In genomic region chr17:59024502-59024901, GRCm38 (mm10) we compare ENCODE assay signal across 30 mouse cellular contexts. TPM values are rescaled to one million over a fixed set of nuclear protein-coding genes. Genes with fewer than 3 reads are reported as not detected.
DNase-seq lines count a peak whose midpoint lies in the region; ATAC-seq and TF ChIP-seq lines count a peak whose summit lies in the region.
"Had no signal": no experiment of that assay in that cellular context is flagged by ENCODE, and none has a peak within 500 bp of the region (broad histone marks: within the 10 kb centered on the region; RNA-seq: fewer than 3 reads in every experiment).

No protein-coding gene starts in this region.

- H3K4me3 ChIP-seq in forebrain, embryonic 12.5 days (replicated peaks) = no peak overlapping the region
- H3K4me3 ChIP-seq in forebrain, postnatal 0 days (ENCODE audit: low read depth, low read length) = no peak overlapping the region
- H3K4me3 ChIP-seq in midbrain, embryonic 14.5 days (replicated peaks; ENCODE audit: low read depth, low read length) = no peak overlapping the region
- no peak overlapping the region for H3K4me3 ChIP-seq in midbrain, embryonic 16.5 days (ENCODE audit: low read depth, low read length)
- no peak overlapping the region for H3K4me3 ChIP-seq in intestine, embryonic 15.5 days (replicated peaks)
- H3K4me3 ChIP-seq: embryonic facial prominence, embryonic 12.5 days; heart, embryonic 10.5 days; limb, embryonic 13.5 days; liver, embryonic 12.5 days had no signal

- ATAC-seq in forebrain, embryonic 12.5 days (ENCODE audit: low FRiP score) = peak; percentile 34; the same call in 1 of the 2 replicates
- no peak for ATAC-seq in forebrain, postnatal 0 days
- ATAC-seq in midbrain, embryonic 14.5 days (ENCODE audit: low FRiP score, low TSS enrichment) = no peak
- no peak for ATAC-seq in midbrain, embryonic 16.5 days
- no peak for ATAC-seq in intestine, embryonic 15.5 days
- ATAC-seq: inflammation-experienced regulatory T-cells, adult 6 months; liver, embryonic 12.5 days had no signal

- no peak overlapping the region for H3K4me2 ChIP-seq in forebrain, embryonic 12.5 days
- H3K4me2 ChIP-seq in forebrain, postnatal 0 days (ENCODE audit: low read depth) = no peak overlapping the region
- H3K4me2 ChIP-seq in midbrain, embryonic 14.5 days (ENCODE audit: low read length) = no peak overlapping the region
- no peak overlapping the region for H3K4me2 ChIP-seq in midbrain, embryonic 16.5 days (ENCODE audit: low read length)
- H3K4me2 ChIP-seq in intestine, embryonic 15.5 days (replicated peaks) = no peak overlapping the region
- H3K4me2 ChIP-seq: embryonic facial prominence, embryonic 12.5 days; hindbrain, embryonic 14.5 days; limb, embryonic 13.5 days; liver, embryonic 12.5 days; midbrain, embryonic 11.5 days had no signal

- peak; percentile 23 for DNase-seq in adrenal gland, adult 2 months
- no peak for DNase-seq in adrenal gland, adult 18-20 months (ENCODE audit: low spot score in 2 of 2)
- DNase-seq in forebrain, postnatal 0 days = no peak
- DNase-seq in midbrain, embryonic 14.5 days = peak; percentile 48
- no peak for DNase-seq in testis, postnatal 14 days (ENCODE audit: low spot score)
- DNase-seq: cerebellum, adult 18-20 months; cerebellum, postnatal 25 days; gastrocnemius, postnatal 10 days; heart, postnatal 4 days; layer of hippocampus, adult 9-11 months; lung, adult 18-20 months; lung, postnatal 10 days; right cerebral cortex, postnatal 14 days had no signal

- no peak overlapping the region for H3K9ac ChIP-seq in forebrain, embryonic 12.5 days
- no peak overlapping the region for H3K9ac ChIP-seq in forebrain, postnatal 0 days
- no peak overlapping the region for H3K9ac ChIP-seq in midbrain, embryonic 14.5 days (replicated peaks; ENCODE audit: low read length)
- H3K9ac ChIP-seq in midbrain, embryonic 16.5 days (ENCODE audit: low read depth, low read length) = no peak overlapping the region
- H3K9ac ChIP-seq in intestine, embryonic 15.5 days = no peak overlapping the region
- H3K9ac ChIP-seq: embryonic facial prominence, embryonic 12.5 days; hindbrain, embryonic 14.5 days; limb, embryonic 13.5 days; liver, embryonic 12.5 days had no signal

- no peak overlapping the region for H3K27ac ChIP-seq in forebrain, embryonic 12.5 days
- H3K27ac ChIP-seq in forebrain, postnatal 0 days (ENCODE audit: low read depth, low read length) = no peak overlapping the region
- H3K27ac ChIP-seq in midbrain, embryonic 14.5 days (replicated peaks; ENCODE audit: low read depth, low read length) = no peak overlapping the region
- H3K27ac ChIP-seq in midbrain, embryonic 16.5 days (ENCODE audit: low read length) = no peak overlapping the region
- no peak overlapping the region for H3K27ac ChIP-seq in intestine, embryonic 15.5 days
- H3K27ac ChIP-seq: embryonic facial prominence, embryonic 12.5 days; heart, embryonic 10.5 days; hindbrain, embryonic 14.5 days; limb, embryonic 13.5 days; liver, embryonic 12.5 days had no signal

- no peaks in the 10 kb centered on the region for H3K36me3 ChIP-seq in forebrain, embryonic 12.5 days (replicated peaks)
- no peaks in the 10 kb centered on the region for H3K36me3 ChIP-seq in forebrain, postnatal 0 days (ENCODE audit: insufficient read depth)
- no peaks in the 10 kb centered on the region for H3K36me3 ChIP-seq in midbrain, embryonic 14.5 days (ENCODE audit: control insufficient read depth, insufficient read depth, low read length)
- no peaks in the 10 kb centered on the region for H3K36me3 ChIP-seq in midbrain, embryonic 16.5 days (ENCODE audit: control insufficient read depth, insufficient read depth, low read length)
- H3K36me3 ChIP-seq in intestine, embryonic 15.5 days = no peaks in the 10 kb centered on the region
- H3K36me3 ChIP-seq: embryonic facial prominence, embryonic 12.5 days; heart, embryonic 10.5 days; limb, embryonic 13.5 days; liver, embryonic 12.5 days had no signal

- peaks cover 9% of the 10 kb centered on the region; the same call in 1 of the 2 replicates for H3K4me1 ChIP-seq in forebrain, embryonic 12.5 days
- H3K4me1 ChIP-seq in forebrain, postnatal 0 days (ENCODE audit: insufficient read depth) = no peaks in the 10 kb centered on the region
- H3K4me1 ChIP-seq in midbrain, embryonic 14.5 days (ENCODE audit: control insufficient read depth, insufficient read depth, low read length) = no peaks in the 10 kb centered on the region
- peaks cover 3% of the 10 kb centered on the region; the same call in 1 of the 2 replicates for H3K4me1 ChIP-seq in midbrain, embryonic 16.5 days (ENCODE audit: control insufficient read depth, insufficient read depth, low read length)
- no peaks in the 10 kb centered on the region for H3K4me1 ChIP-seq in intestine, embryonic 15.5 days (replicated peaks)
- H3K4me1 ChIP-seq: embryonic facial prominence, embryonic 12.5 days; limb, embryonic 13.5 days; liver, embryonic 12.5 days had no signal

- WGBS in forebrain, embryonic 12.5 days = 15% methylated on average over 6 of the region's 6 CpGs
- WGBS in forebrain, postnatal 0 days = 15% methylated on average over 6 of the region's 6 CpGs
- 36% methylated on average over 6 of the region's 6 CpGs for WGBS in midbrain, embryonic 14.5 days
- WGBS in midbrain, embryonic 16.5 days = 24% methylated on average over 6 of the region's 6 CpGs
- WGBS in intestine, embryonic 15.5 days = 41% methylated on average over 6 of the region's 6 CpGs

- H3K27me3 ChIP-seq in forebrain, embryonic 12.5 days = no peaks in the 10 kb centered on the region
- no peaks in the 10 kb centered on the region for H3K27me3 ChIP-seq in forebrain, postnatal 0 days (ENCODE audit: insufficient read depth, low read length)
- H3K27me3 ChIP-seq in midbrain, embryonic 14.5 days (ENCODE audit: control insufficient read depth, insufficient read depth, low read length) = no peaks in the 10 kb centered on the region
- H3K27me3 ChIP-seq in midbrain, embryonic 16.5 days (ENCODE audit: control insufficient read depth, insufficient read depth, low read depth, low read length) = no peaks in the 10 kb centered on the region
- H3K27me3 ChIP-seq in intestine, embryonic 15.5 days (replicated peaks) = no peaks in the 10 kb centered on the region
- H3K27me3 ChIP-seq: embryonic facial prominence, embryonic 12.5 days; limb, embryonic 13.5 days; liver, embryonic 12.5 days had no signal

- no peaks in the 10 kb centered on the region for H3K9me3 ChIP-seq in forebrain, embryonic 12.5 days
- no peaks in the 10 kb centered on the region for H3K9me3 ChIP-seq in forebrain, postnatal 0 days (ENCODE audit: low read length)
- no peaks in the 10 kb centered on the region for H3K9me3 ChIP-seq in midbrain, embryonic 14.5 days (ENCODE audit: control insufficient read depth, low read length)
- H3K9me3 ChIP-seq in midbrain, embryonic 16.5 days (replicated peaks; ENCODE audit: control insufficient read depth, low read length, poor library complexity, severe bottlenecking) = no peaks in the 10 kb centered on the region
- H3K9me3 ChIP-seq in intestine, embryonic 15.5 days = no peaks in the 10 kb centered on the region
- H3K9me3 ChIP-seq: embryonic facial prominence, embryonic 12.5 days; heart, embryonic 10.5 days; limb, embryonic 13.5 days; liver, embryonic 12.5 days had no signal

- TF ChIP-seq CTCF in forebrain, postnatal 0 days (IDR thresholded peaks at IDR 0.05; ENCODE audit: low read depth) = no peak

RNA-seq across cellular contexts. Expression of gene Nudt12, which starts 11.3 kb away (rescaled TPM):
- total RNA-seq in adrenal gland, adult 2 months (2021) = 10 to 100 TPM; 55.7 to 66.4 TPM
- 3.3 TPM in 2 replicates for polyA plus RNA-seq in adrenal gland, adult 2 months (2012; rRNA removed)
- 10 to 100 TPM; 47.2 to 49.0 TPM for total RNA-seq in adrenal gland, adult 18-20 months (2021)
- 7.8 and 9.2 TPM in 2 replicates for polyA plus RNA-seq in forebrain, embryonic 12.5 days (2016; fragmentation: Nextera tagmentation; extraction: Ambion mirVana)
- total RNA-seq in forebrain, postnatal 0 days (2014; rRNA removed) = 2.9 and 4.2 TPM in 2 replicates
- 1.2 and 2.5 TPM in 2 replicates for polyA plus RNA-seq in forebrain, postnatal 0 days (2015; fragmentation: Nextera tagmentation; extraction: Ambion mirVana)
- 3.4 and 3.8 TPM in 2 replicates for polyA plus RNA-seq in midbrain, embryonic 14.5 days (2014; fragmentation: Nextera tagmentation; extraction: Ambion mirVana)
- polyA plus RNA-seq in midbrain, embryonic 16.5 days (2015; fragmentation: Nextera tagmentation; extraction: Ambion mirVana) = 5.9 and 6.6 TPM in 2 replicates
- polyA plus RNA-seq in intestine, embryonic 15.5 days (2015; fragmentation: Nextera tagmentation; extraction: Ambion mirVana) = 4.1 and 6.4 TPM in 2 replicates
- total RNA-seq: monocyte, adult 5-6 weeks; neutrophil, adult 5-6 weeks had no signal

RNA-seq across cellular contexts. Expression of gene Pdzph1, which starts 33.3 kb away (rescaled TPM):
- total RNA-seq in adrenal gland, adult 2 months (2021) = under 1 TPM in 1 of 2 experiments, not detected in 1; 0.14 TPM
- polyA plus RNA-seq in adrenal gland, adult 2 months (2012; rRNA removed) = not detected in 2 replicates
- not detected for total RNA-seq in adrenal gland, adult 18-20 months (2021)
- 13.8 and 18.8 TPM in 2 replicates for polyA plus RNA-seq in forebrain, embryonic 12.5 days (2016; fragmentation: Nextera tagmentation; extraction: Ambion mirVana)
- total RNA-seq in forebrain, postnatal 0 days (2014; rRNA removed) = 2.3 and 5.3 TPM in 2 replicates
- polyA plus RNA-seq in forebrain, postnatal 0 days (2015; fragmentation: Nextera tagmentation; extraction: Ambion mirVana) = 6.9 and 8.3 TPM in 2 replicates
- polyA plus RNA-seq in midbrain, embryonic 14.5 days (2014; fragmentation: Nextera tagmentation; extraction: Ambion mirVana) = 5.0 and 9.6 TPM in 2 replicates
- 5.1 and 5.6 TPM in 2 replicates for polyA plus RNA-seq in midbrain, embryonic 16.5 days (2015; fragmentation: Nextera tagmentation; extraction: Ambion mirVana)
- polyA plus RNA-seq in intestine, embryonic 15.5 days (2015; fragmentation: Nextera tagmentation; extraction: Ambion mirVana) = 0.14 TPM in 1 of 2 replicates, not detected in the other
- total RNA-seq: gastrocnemius, postnatal 10 days; granulocyte monocyte progenitor cell, adult 5-6 weeks; heart, postnatal 4 days; monocyte, adult 5-6 weeks; neutrophil, adult 5-6 weeks had no signal
- polyA plus RNA-seq: heart, embryonic 16.5 days; inflammation-experienced regulatory T-cells, adult 6 months; kidney, adult 2 months; large intestine, adult 2 months; urinary bladder, adult 2 months had no signal

Comparison
In these comparisons a context has a peak if more than half of its experiments do, and no peak if none do; other contexts are left out.
1. DNase-seq: peak in adrenal gland, adult 2 months (single experiment) and midbrain, embryonic 14.5 days (single experiment); none in adrenal gland, adult 18-20 months (0 of 2), forebrain, postnatal 0 days (single experiment) and testis, postnatal 14 days (single experiment).